Mouse (Mus musculus) ES-E14 (cell line): ENCODE data around the gene Npl. TPM values are rescaled to one million over a fixed set of nuclear protein-coding genes. Genes with fewer than 3 reads are reported as not detected.
A peak's percentile ranks its signal among the peaks of the same experiment; 100 is the strongest.

Experiments used
- DNase-seq: peaks from one replicate; pipeline ENCODE4 v3.0.0-alpha.2; 2013; ENCODE audit warnings: low read depth, low spot score
- H3K27ac ChIP-seq: 2 replicates; pipeline ENCODE4 v1.5.1; 2012; ENCODE audit warnings: low read depth, mild to moderate bottlenecking, low read length, moderate library complexity, mixed read lengths; ENCODE audit not compliant: poor library complexity, insufficient read depth, severe bottlenecking
- H3K36me3 ChIP-seq: 2 replicates; pipeline ENCODE4 v1.6.1; 2012; ENCODE audit warnings: mild to moderate bottlenecking, low read length, moderate library complexity, mixed read lengths; ENCODE audit not compliant: control insufficient read depth, poor library complexity, insufficient read depth, severe bottlenecking
- H3K4me1 ChIP-seq, 2 experiments: fragments of 150-350 bp in 1 of 2; sonication (generic) in 1 of 2; 2 replicates each; pipeline ENCODE4 v1.6.1; 2012; ENCODE audit warnings: low read length in 2 of 2, mild to moderate bottlenecking in 1 of 2, mixed read lengths in 1 of 2; ENCODE audit not compliant: control insufficient read depth in 2 of 2, insufficient read depth in 2 of 2, poor library complexity in 1 of 2
- H3K4me3 ChIP-seq, 2 experiments: fragments of 150-350 bp in 1 of 2; sonication (generic) in 1 of 2; 2 replicates each; pipeline ENCODE4 v1.5.1; 2012; ENCODE audit warnings: low read length in 2 of 2, low read depth in 1 of 2, mild to moderate bottlenecking in 1 of 2, mixed read lengths in 1 of 2; ENCODE audit not compliant: insufficient read depth in 1 of 2, poor library complexity in 1 of 2, severe bottlenecking in 1 of 2
- H3K9ac ChIP-seq: 2 replicates; pipeline ENCODE4 v1.6.1; 2012; ENCODE audit warnings: low read depth, mild to moderate bottlenecking, low read length, mixed read lengths; ENCODE audit not compliant: poor library complexity, insufficient read depth, severe bottlenecking
- H3K9me3 ChIP-seq: fragments of 150-350 bp; sonication (generic); 2 replicates; pipeline ENCODE4 v1.6.1; 2012; ENCODE audit warnings: low read depth, mild to moderate bottlenecking, low read length; ENCODE audit not compliant: control insufficient read depth, insufficient read depth
- CHD2 ChIP-seq: IDR thresholded peaks from 2 replicates; pipeline ENCODE4 v1.6.1; 2014; ENCODE audit warnings: mild to moderate bottlenecking, low read depth, low read length, inconsistent platforms
- HCFC1 ChIP-seq: IDR thresholded peaks from 2 replicates; pipeline ENCODE4 v1.6.1; 2012; ENCODE audit warnings: low read length, inconsistent platforms, borderline replicate concordance; ENCODE audit not compliant: insufficient read depth
- MAFK ChIP-seq: IDR thresholded peaks from 2 replicates; pipeline ENCODE4 v1.6.1; 2014; ENCODE audit warnings: mild to moderate bottlenecking, low read depth, low read length, inconsistent platforms; ENCODE audit not compliant: insufficient read depth
- ZC3H11A ChIP-seq: IDR thresholded peaks from 2 replicates; pipeline ENCODE4 v1.6.1; 2012; ENCODE audit warnings: low read depth, mild to moderate bottlenecking, inconsistent platforms, low read length, borderline replicate concordance
- ZNF384 ChIP-seq: IDR thresholded peaks from 2 replicates; pipeline ENCODE4 v1.6.1; 2012; ENCODE audit warnings: low read depth, low read length, inconsistent platforms
- in situ Hi-C, 2 experiments: fragments of 600-800 bp; cut with MboI; formaldehyde crosslinking; loops; one replicate each; pipeline ENCODE4 v1.15.1; 2025; ENCODE audit warnings: low sequenced_read_pairs in 2 of 2, inconsistent platforms in 1 of 2; ENCODE audit not compliant: unreplicated experiment in 2 of 2
- total RNA-seq: library from RNA; depleted of rRNA; stranded (reverse); fragments of 300-350 nt; gene quantifications from 2 replicates; pipeline ENCODE4 v1.2.3, GENCODE M21; 2012

Npl gene
- total RNA-seq, 1 experiment, result 15.6 TPM

GRCm38 (mm10) chr1:153556896-153557295, 7.1 kb upstream of the Npl start:
- in situ Hi-C loops, result no loop called here
- DNase-seq, result peak; percentile 36
- Histone ChIP-seq H3K27ac (no peak overlapping the region), H3K9ac (no peak overlapping the region), H3K36me3 (no peaks in the 10 kb centered on the region), H3K4me3 (no peak overlapping the region), H3K4me1 (peaks cover 0 to 4% of the 10 kb centered on the region in 2 experiments; a peak in 2 of 4 replicates), H3K9me3 (no peaks in the 10 kb centered on the region)
- TF ChIP-seq ZC3H11A (peak; percentile 94), MAFK (no peak)

GRCm38 (mm10) chr1:153556202-153556601, 6.4 kb upstream of the Npl start:
- Histone ChIP-seq H3K4me1 (peaks cover 0 to 2% of the 10 kb centered on the region in 2 experiments; a peak in 2 of 4 replicates), H3K4me3 (no peak overlapping the region), H3K9ac (no peak overlapping the region), H3K27ac (no peak overlapping the region), H3K36me3 (no peaks in the 10 kb centered on the region), H3K9me3 (no peaks in the 10 kb centered on the region)
- DNase-seq, result no peak
- TF ChIP-seq MAFK, result no peak
- no peak for TF ChIP-seq ZC3H11A
- TF ChIP-seq HCFC1, result no peak
- TF ChIP-seq CHD2, result no peak
- TF ChIP-seq ZNF384, result no peak
- in situ Hi-C loops, result no loop called here

GRCm38 (mm10) chr1:153550814-153551213, 969 bp upstream of the Npl start:
- no peaks in the 10 kb centered on the region for H3K36me3 ChIP-seq
- 0 out of 4 replicates have a peak, but pooled peaks cover 0 to 2% of the 10 kb centered on the region in 2 experiments for H3K4me1 ChIP-seq
- peak; percentile 59 for DNase-seq
- no peaks in the 10 kb centered on the region for H3K9me3 ChIP-seq
- no peak overlapping the region for H3K27ac ChIP-seq
- H3K9ac ChIP-seq, result no peak overlapping the region
- no peak for TF ChIP-seq MAFK
- no peak for TF ChIP-seq ZNF384
- peak; percentile 62 for TF ChIP-seq ZC3H11A
- H3K4me3 ChIP-seq, result no peak overlapping the region
- in situ Hi-C loops, result no loop called here

- no peak for DNase-seq
- H3K27ac ChIP-seq, result no peak overlapping the region
- H3K9me3 ChIP-seq, result no peaks in the 10 kb centered on the region
- 0 out of 4 replicates have a peak, but pooled peaks cover 0 to 2% of the 10 kb centered on the region in 2 experiments for H3K4me1 ChIP-seq
- H3K36me3 ChIP-seq, result no peaks in the 10 kb centered on the region
- H3K9ac ChIP-seq, result no peak overlapping the region
- no peak overlapping the region for H3K4me3 ChIP-seq
- TF ChIP-seq CHD2, result no peak
- TF ChIP-seq MAFK, result no peak
- TF ChIP-seq HCFC1, result no peak
- TF ChIP-seq ZC3H11A, result no peak
- no peak for TF ChIP-seq ZNF384
- in situ Hi-C loops, result no loop called here
Measured at GRCm38 (mm10) chr1:153547555-153547954, 2.3 kb downstream of the Npl start.

- Histone ChIP-seq H3K9ac (no peak overlapping the region), H3K4me3 (no peak overlapping the region), H3K9me3 (no peaks in the 10 kb centered on the region), H3K27ac (no peak overlapping the region), H3K36me3 (no peaks in the 10 kb centered on the region), H3K4me1 (0 out of 4 replicates have a peak, but pooled peaks cover 0 to 2% of the 10 kb centered on the region in 2 experiments)
- in situ Hi-C loops, result no loop called here
- DNase-seq, result no peak
- TF ChIP-seq MAFK (no peak), ZNF384 (no peak), ZC3H11A (no peak), CHD2 (no peak), HCFC1 (no peak)
Measured at GRCm38 (mm10) chr1:153545196-153545595, 4.6 kb downstream of the Npl start.
